Mouse (Mus musculus): ENCODE measurements at regions not wholly inside any gene's neighbourhood (a gene's known extent, or its start where the extent isn't known, plus 50 kb on each side); places are given as distances from the start of the nearest gene placed in this dataset.

DNA sequence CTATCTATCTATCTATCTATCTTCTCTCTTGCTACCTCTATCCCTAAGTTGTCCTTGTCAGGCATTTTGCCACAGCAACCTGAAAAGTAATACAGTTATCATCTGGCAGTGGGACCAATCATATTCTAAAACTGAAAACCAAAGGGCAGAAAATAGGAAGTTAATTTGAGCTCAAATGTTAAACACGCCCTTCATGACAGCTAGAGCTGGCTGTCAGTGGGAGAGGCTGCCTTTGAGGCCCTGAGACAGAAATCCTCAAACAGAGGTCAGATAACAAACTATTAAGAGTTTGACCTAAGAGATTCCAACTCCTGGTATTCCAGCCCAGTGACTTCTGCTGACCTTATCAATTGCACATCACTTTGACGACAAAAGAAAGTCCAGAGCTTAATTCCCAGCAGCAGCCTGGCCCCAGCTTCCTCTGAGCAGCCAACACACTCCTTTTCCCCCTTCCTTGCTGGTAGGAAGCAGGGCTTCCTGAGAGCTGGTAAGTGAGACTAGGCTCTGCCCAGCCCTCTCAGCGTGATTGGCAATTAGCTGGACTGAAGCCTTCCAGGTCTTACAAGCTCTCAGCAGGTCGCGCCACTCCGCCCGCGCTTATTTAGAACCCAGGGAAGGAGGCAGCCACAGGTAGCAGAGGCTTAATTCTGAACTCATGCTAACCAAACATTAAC lies 250.0 kb downstream of the Sec61b start:
- DNase-seq (ENCODE audit: low spot score), result peak; percentile 45

DNA sequence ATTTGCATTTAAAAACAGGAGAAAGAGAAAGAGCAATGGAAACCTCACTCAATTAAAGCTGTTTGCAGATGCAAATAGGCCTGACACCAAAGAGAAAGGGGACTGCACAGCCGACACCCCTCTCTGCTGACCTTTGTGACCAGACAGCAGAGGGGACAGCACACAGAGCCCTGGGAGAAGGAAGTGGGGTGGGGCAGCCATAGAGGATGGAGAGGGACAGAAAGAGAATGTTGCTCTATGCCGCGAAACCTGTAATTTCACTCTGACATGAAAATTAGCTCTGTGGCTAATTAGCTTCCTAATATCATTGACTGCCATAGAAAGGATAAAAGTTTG lies 250.5 kb downstream of the Sec61b start:
- DNase-seq (ENCODE audit: low spot score), result no peak

GRCm38 (mm10) chr4:47746498-47747190 lies 272.2 kb downstream of the Sec61b start:
- DNase-seq (ENCODE audit: low spot score), result no peak

DNA sequence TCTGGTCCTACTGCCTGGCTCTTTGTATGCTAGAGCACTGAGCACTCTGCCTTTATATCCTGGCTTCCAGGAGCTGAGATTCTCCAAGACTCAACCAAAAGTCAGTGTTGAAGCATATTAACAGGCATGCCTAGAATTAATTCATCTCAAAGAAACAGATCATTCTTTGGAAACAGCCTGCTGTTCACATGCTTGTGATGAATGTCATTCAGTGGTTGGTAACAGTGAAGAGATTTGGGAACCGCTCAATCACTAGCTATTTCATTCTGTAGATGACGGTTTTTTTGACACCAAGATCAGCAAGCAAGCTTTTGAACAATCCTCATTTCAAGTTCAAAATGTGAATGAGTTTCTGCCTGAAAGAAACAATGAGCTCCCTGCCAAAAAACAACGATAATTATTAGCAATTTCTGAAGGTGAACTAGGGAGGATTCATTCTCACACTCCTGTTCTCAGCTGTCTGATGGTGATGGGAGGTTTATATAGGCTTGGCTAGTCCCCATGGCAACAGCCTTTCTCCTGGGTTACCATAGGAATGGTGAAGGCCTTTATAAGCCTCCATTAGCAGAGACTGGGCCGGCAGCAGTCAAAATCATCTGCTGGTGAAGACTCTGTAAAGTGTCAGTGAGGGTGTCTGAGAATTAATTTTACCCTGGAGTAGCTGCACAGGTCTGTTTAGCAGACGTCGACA lies 272.6 kb upstream of the Nr4a3 start:
- DNase-seq (ENCODE audit: low spot score), result no peak

DNA sequence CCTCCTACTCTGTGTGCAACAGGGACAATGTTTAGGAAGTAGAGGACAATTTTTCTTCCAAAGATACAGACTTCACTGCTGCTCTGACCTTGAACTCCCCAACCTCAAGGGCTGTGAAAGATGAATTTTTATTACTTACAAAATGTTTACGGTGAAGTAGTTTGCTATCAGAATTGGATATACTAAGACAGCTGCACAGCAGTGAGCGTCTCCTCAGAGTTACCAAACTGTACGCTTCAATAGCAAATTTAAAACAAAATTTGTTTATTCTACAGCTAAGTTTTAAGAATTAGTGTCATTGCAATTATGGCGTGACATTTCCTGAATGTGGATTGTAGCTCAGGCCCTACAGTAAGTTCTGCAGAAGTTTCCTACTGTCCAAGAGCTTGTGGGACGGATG lies 270.3 kb upstream of the Nr4a3 start:
- no peak for DNase-seq (ENCODE audit: low spot score)

- DNase-seq (ENCODE audit: low spot score), result no peak
Observed at GRCm38 (mm10) chr4:47781039-47781438, 263.9 kb upstream of the Nr4a3 start.

DNA sequence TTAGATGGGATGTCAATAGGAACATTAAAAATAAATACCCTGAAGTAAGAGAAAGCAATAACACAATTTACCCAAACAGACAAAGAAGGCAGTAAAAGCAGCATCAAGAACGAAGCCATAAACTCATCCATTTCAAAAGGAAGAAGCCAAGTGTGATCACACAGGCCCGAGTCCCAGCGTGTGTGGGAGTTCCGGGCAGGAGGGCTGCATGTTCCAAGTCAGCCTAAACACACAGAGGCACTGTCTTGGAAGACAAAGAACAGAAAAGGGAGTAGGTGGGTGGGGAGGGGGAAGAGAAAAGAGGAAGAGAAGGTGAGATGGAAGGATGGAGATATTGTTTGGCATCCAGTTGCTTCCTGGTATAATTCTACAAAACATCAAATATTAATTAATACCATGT lies 248.0 kb upstream of the Nr4a3 start:
- no peak for DNase-seq (ENCODE audit: low spot score)

GRCm38 (mm10) chr4:47799165-47799564 lies 245.8 kb upstream of the Nr4a3 start:
- DNase-seq (ENCODE audit: low spot score), result no peak

DNA sequence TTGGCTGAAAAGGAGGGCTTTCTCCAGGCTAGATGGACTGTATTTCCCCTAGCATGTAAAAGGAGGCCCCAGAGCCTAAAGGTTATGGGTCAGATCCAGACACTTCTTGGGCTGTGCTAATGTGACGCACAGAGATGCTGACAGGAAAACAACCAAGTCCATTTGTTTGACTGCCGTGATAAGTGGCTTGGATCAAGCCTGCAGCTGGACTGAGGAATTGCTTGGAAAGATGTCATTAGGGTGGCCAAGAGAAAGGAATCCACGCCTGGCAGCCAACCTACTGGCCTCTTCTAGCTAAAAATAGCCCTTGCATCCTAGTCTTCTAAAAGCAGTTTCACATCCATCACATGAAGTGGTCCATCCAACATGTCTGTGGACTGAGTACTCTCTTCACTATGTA lies 241.8 kb upstream of the Nr4a3 start:
- DNase-seq (ENCODE audit: low spot score), result no peak

- DNase-seq (ENCODE audit: low spot score), result no peak
Observed at GRCm38 (mm10) chr4:47807877-47808276, 237.1 kb upstream of the Nr4a3 start.

DNA sequence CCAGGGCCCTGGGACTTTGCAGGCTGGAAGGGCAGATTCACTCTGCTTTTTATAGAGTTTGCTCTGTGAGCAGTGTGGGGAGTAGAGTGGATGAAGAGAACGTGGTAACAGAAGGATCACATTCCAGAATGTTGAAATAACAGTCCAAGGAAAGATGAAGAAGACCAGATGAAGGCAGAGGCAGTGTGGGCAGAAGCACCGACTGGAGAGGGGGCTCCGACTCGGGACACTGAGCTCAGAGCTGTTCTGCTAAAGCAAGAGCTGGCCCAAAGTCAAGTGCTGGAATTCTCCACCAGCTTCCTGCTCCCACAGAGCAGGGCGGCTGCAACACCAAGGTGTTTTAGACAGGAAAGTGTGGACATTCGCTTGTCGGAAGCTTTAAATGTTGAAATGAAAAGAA lies 230.9 kb upstream of the Nr4a3 start:
- no peak for DNase-seq (ENCODE audit: low spot score)

DNA sequence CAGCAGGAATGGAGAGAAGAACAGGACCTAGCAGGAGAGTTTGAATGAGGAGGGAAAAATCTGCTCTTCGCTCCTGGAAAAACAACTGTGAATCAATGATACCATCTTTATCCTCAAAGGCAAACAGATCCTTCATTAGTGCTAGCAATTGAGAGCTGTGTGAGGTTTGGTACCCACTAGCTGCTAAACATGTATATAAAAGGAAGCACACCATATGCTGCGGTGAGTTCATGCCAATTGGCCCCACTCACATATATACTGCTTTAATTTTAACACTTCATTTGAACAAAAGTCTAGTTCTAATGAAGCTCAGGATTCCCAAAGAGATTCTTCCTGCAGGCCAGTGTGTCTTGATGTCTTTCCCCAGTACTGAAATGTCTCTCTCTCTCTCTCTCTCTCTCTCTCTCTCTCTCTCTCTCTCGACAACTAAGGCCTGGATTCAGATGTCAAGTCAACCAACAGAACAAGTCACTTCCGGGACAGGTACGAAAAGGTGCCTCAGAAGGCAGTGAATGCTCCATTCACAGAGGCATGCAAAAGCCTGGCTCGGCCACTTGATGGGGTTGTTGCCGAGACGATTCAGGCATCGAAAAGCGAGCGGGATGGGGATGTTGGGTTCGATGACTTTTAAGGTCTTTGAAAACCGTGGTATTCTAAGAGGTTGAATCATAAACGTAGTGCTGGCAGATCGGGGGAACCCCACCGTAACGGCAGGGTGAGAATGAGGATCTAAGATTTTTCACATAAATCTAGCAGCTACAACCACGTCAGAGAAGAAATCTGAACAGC lies 226.4 kb upstream of the Nr4a3 start:
- no peak for DNase-seq (ENCODE audit: low spot score)

DNA sequence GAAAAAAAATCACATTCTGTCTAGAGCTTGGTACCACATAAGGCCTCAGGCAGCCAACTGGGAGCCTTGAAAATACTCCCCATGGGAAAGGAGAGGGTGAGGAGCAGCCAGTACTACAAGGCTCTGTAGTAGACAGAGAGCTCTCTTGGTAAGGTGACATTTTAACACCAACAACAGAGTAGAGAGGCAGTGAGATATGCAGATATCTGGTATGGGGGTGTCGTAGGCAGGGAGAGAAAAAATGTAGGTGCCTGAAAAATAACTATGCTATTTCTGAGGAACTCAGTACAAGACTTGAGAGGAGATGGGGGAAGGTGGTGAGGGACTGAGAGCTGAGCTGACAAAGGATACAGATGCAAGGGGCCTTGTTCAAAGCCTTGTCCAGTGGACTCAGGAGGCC lies 224.4 kb upstream of the Nr4a3 start:
- DNase-seq (ENCODE audit: low spot score), result no peak

- no peak for DNase-seq (ENCODE audit: low spot score)
Observed at GRCm38 (mm10) chr4:47823299-47823698, 221.7 kb upstream of the Nr4a3 start.

DNA sequence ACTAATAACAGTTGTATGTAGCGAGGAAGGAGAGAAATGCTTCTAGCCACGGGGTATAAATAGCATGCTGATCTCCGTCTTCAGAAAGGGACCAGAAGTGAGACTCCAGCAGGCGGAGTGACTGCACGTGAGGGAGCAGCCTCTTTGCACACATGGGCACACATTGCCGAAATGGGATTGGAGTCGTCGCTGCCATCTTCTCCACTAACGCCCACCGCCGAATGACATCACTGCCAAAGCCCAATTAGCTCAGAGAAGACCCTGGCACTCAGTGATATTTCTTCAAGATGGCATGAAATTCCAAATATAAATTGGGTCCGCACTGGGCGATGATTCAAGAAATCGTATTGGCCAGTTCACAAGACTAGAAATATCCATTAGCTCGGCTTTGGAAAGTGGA lies 220.9 kb upstream of the Nr4a3 start:
- DNase-seq (ENCODE audit: low spot score), result no peak

DNA sequence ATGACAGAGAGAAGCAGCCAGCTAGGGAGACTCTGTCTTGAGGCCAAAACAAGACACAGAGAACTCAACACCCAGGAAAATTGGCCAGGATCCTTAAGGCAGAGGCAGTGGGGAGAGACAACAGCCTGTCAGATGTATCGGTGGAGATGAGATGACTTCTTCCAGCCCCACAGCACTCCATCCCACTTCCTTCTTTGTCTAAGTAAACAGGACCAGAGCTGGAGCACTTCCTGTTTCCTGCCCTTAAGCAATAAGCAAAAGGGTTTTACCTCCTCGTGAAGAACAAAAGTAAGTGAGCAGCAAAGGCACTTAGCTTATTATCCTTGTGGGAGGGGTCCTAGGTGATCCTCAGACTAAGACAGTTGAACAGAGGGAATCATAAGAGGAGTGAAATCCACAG lies 212.0 kb upstream of the Nr4a3 start:
- no peak for DNase-seq (ENCODE audit: low spot score)

GRCm38 (mm10) chr4:47838411-47838810 lies 206.5 kb upstream of the Nr4a3 start:
- DNase-seq (ENCODE audit: low spot score), result no peak

DNA sequence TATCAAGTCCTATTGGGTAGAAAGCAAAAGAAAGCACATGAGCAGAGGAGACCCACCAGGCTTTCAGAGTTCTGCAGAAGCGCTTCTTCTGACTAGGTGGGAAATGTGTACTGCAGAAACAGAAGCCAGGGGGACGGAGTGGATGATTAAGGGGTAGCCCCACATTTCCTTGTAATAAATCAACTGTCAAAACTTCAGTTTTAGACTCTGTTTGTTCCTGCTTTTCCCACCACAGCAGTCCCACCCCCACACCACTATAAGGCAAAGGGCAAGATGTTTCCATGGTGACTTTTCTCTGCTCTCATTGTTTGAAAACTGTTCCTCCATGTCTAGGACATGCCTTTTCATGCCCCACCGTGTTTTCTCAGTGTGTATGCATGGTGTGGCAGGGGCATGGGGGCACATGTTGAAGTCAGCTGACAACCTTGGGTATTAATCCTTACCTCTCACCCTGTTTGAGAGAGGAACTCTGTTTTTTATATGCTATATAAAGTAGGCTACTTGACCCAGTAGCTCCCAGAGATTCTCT lies 202.8 kb upstream of the Nr4a3 start:
- no peak for DNase-seq (ENCODE audit: low spot score)

DNA sequence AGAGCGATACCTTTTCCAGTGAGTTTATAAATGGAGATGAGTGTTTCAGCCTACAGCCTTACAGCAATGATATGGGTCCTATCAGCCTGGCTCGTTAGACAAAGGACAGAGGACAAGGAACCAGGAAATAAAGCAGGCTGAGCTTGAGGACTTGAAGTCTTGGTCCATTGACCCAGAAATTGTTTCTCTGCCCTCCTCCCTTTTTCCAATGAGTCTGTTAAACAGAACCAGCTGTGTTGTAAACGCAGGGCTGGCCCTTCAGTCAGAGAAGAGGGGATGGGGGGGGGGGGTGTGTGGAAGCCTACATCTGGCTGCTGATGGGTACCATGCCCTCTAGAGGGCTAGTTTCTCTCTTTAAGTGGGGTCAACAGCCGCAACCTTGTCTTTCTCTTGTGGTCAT lies 199.7 kb upstream of the Nr4a3 start:
- no peak for DNase-seq (ENCODE audit: low spot score)

- no peak for DNase-seq (ENCODE audit: low spot score)
Observed at GRCm38 (mm10) chr4:47846389-47847318, 198.3 kb upstream of the Nr4a3 start.

DNA sequence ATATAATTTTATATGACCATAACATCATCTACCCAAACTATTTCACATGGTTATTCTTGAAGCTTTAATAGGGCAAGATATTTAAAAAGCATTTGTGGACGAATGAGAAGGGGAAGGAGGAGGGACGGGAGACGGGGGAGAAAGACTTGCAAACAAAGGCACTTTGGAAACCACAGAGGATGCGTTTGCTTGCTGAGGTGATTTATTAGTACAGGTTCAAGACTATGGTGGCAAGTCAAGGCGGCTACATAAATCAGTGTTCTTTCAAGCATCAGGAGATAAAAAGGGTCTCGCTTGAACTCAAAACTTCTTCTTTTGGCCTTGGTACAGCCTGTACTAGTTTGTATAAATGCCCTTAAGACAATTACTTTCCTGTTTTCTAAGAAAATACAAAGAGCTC lies 183.8 kb upstream of the Nr4a3 start:
- DNase-seq (ENCODE audit: low spot score), result no peak

All from retina, embryonic 14.5 days (tissue).